Mouse (Mus musculus) hindbrain, postnatal 0 days (tissue): ENCODE measurements around the gene Exosc5. TPM values are rescaled to one million over a fixed set of nuclear protein-coding genes. Genes with fewer than 3 reads are reported as not detected.

ENCODE experiments used
- ATAC-seq: fragments of 200-750 bp; cut with Nextera tagmentation; 2 replicates; pipeline ENCODE4 v1.8.0; 2017; ENCODE audit warnings: mild to moderate bottlenecking, moderate TSS enrichment, moderate library complexity
- DNase-seq: peaks from one replicate; pipeline ENCODE4 v3.0.0-alpha.2; 2015; ENCODE audit warnings: low spot score
- H3K27ac ChIP-seq: fragments of 300-500 bp; sonication (generic); 2 replicates; pipeline ENCODE4 v1.5.1; 2014; ENCODE audit warnings: mild to moderate bottlenecking
- H3K27me3 ChIP-seq: fragments of 300-500 bp; sonication (generic); 2 replicates; pipeline ENCODE4 v1.6.1; 2014; ENCODE audit warnings: low read length, mixed read lengths; ENCODE audit not compliant: insufficient read depth
- H3K36me3 ChIP-seq: fragments of 300-500 bp; sonication (generic); 2 replicates; pipeline ENCODE4 v1.6.1; 2014; ENCODE audit warnings: low read length, mixed read lengths; ENCODE audit not compliant: insufficient read depth
- H3K4me1 ChIP-seq: fragments of 300-500 bp; sonication (generic); 2 replicates; pipeline ENCODE4 v1.6.1; 2014; ENCODE audit warnings: antibody characterized with exemption, low read length, mixed read lengths; ENCODE audit not compliant: insufficient read depth
- H3K4me2 ChIP-seq: fragments of 300-500 bp; sonication (generic); 2 replicates; pipeline ENCODE4 v1.6.1; 2014; ENCODE audit warnings: low read depth, mild to moderate bottlenecking, low read length, moderate library complexity, mixed read lengths
- H3K4me3 ChIP-seq: fragments of 300-500 bp; sonication (generic); 2 replicates; pipeline ENCODE4 v1.5.1; 2014; ENCODE audit warnings: low read length
- H3K9ac ChIP-seq: fragments of 300-500 bp; sonication (generic); replicated peaks from 2 replicates; pipeline ENCODE4 v1.6.1; 2014; ENCODE audit warnings: mild to moderate bottlenecking, low read length, moderate library complexity, mixed read lengths
- H3K9me3 ChIP-seq: fragments of 300-500 bp; sonication (generic); 2 replicates; pipeline ENCODE4 v1.6.1; 2016; ENCODE audit warnings: low read length, mixed read lengths
- CTCF ChIP-seq: IDR thresholded peaks from 2 replicates; pipeline ENCODE4 v1.5.1; 2016; ENCODE audit warnings: antibody characterized with exemption, control low read depth, low read depth
- WGBS: fragments of 180-500 bp; shearing (Covaris S2); extraction: QIAGEN DNeasy Blood & Tissue Kit; methylation state at CpG from one replicate; pipeline ENCODE4 v1.1.7; 2014; 5-methylcytosine and 5-hydroxymethylcytosine counted together
- polyA plus RNA-seq: library from polyadenylated mRNA; unstranded; fragments of >200 nt; fragmentation: Nextera tagmentation; extraction: Ambion mirVana; gene quantifications from 2 replicates; pipeline ENCODE4 v1.2.1, GENCODE M21; 2015
- total RNA-seq: library from RNA; depleted of rRNA; stranded (reverse); fragments of >200 nt; gene quantifications from 2 replicates; pipeline ENCODE4 v1.2.3, GENCODE M21; 2014; rRNA removed

Exosc5 gene
- total and polyA plus RNA-seq, 2 experiments from 2014 or later: 33.9 to 39.2 TPM

DNA sequence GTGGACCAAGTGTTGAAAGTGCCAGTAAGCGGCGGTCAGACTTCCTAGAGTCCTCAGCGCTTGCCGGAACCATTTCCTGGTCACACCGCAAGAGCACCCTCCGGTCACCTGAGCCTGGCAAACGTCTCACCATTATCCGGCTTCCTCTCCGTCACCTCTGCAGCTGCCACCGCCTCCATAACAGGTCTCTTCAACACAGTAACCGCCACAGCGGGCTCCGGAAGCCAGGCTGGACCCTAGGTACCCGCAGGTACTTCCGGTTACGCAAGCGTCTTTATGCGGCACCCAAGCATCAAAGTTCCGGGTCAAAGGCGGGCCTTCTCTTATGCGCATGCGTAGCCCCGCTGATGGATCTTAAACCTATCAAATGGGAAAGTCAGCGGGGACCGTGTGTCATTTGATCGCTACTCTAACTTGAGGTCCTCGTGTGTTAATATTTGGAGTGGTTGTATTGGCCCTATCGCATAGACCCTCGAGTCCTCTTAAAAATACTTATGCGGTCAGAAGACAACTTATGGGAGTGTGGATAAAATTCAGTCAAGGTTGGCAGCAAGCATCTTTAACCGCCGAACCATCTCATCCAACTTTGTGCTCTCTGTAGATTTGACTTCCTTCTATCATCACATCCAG, 59.9 kb downstream of the Exosc5 start, which contains the start of gene Ccdc97:
TSS of gene Ccdc97 (minus strand) at position 301 of the 630 bp plus-strand sequence.
- Histone ChIP-seq H3K27ac (peak within 1 kb of the TSS; percentile 83), H3K4me2 (peak within 1 kb of the TSS; percentile 93), H3K4me1 (0 out of 2 replicates have a peak, but pooled peaks cover 4% of the 10 kb centered on the region), H3K4me3 (peak within 1 kb of the TSS; percentile 59), H3K9me3 (no peaks in the 10 kb centered on the region), H3K27me3 (no peaks in the 10 kb centered on the region), H3K9ac (peak within 1 kb of the TSS; percentile 63), H3K36me3 (peaks cover 50% of the 10 kb centered on the region)
- ATAC-seq: peak; percentile 83
- peak; percentile 98 for DNase-seq
- no peak for TF ChIP-seq CTCF
- WGBS: 4% methylated on average over 32 of the region's 32 CpGs

DNA sequence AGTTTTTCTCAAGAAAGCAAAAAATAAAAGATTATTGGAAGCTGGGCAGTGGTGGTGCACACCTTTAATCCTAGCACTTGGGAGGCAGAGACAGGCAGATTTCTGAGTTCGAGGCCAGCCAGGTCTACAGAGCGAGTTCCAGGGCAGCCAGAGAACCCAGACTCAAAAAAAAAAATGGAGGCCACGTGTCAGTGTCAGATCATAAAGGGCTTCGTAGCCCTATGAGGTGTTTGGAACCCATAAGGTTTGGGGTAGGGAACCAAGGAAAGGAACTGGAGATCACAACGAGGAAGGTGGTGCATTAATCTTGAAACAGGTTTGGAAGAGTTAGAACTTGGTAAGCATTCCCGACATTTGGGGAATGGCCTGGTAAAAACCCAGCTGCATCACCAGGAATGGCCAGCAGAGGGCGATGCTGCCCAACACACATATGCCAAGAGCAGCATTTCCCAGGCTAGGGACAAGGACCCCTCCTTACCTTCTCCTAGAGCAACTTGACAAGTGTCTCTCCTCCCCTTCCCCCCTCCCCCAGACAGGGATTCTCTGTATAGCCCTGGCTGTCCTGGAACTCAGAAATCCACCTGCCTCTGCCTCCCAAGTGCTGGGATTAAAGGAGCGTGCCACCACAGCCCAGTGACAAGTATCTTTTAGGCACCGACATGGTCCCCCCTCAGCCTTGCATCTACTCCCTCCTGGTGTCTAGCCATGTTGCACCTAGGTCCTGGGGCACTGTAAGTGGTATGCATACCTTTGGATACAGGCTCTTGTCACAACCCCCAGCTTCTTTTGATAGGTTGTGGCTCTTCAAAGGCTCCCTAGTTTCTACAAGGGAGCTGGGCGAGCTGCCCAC, 61.0 kb downstream of the Exosc5 start:
- DNase-seq (peak; percentile 82), ATAC-seq (peak; percentile 59)
- peak; percentile 97 for TF ChIP-seq CTCF
- H3K27me3 ChIP-seq: no peaks in the 10 kb centered on the region
- WGBS: 65% methylated on average over 10 of the region's 10 CpGs
- no peak overlapping the region for H3K27ac ChIP-seq
- H3K4me1 ChIP-seq: 0 out of 2 replicates have a peak, but pooled peaks cover 4% of the 10 kb centered on the region
- no peak overlapping the region for H3K4me3 ChIP-seq
- H3K4me2 ChIP-seq: peak overlapping the region; percentile 93; the same call in 1 of the 2 replicates
- no peak overlapping the region for H3K9ac ChIP-seq
- H3K9me3 ChIP-seq: no peaks in the 10 kb centered on the region
- peaks cover 50% of the 10 kb centered on the region for H3K36me3 ChIP-seq

DNA sequence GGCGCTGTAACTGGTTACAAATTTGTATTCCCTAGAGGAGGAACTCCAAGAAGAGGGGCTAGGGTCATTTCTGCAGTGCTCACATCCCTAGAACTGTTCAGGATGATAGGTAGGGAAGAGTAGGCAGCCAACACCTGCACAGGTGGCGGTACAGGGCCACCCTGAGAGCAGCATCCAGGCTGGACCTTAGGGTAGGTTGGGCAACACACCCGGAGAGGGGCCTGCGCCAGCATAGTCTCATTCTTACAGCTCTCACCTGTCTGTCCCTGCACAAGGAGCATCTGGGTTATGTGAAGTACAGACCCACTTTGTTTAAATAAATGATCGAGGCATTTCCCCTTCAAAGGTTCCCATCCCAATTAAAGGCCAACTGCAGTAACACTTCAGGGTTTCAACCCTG, 61.8 kb downstream of the Exosc5 start:
- H3K36me3 ChIP-seq: peaks cover 50% of the 10 kb centered on the region
- no peak for TF ChIP-seq CTCF
- ATAC-seq: no peak
- H3K9me3 ChIP-seq: no peaks in the 10 kb centered on the region
- no peak overlapping the region for H3K4me2 ChIP-seq
- H3K4me3 ChIP-seq: no peak overlapping the region
- 0 out of 2 replicates have a peak, but pooled peaks cover 4% of the 10 kb centered on the region for H3K4me1 ChIP-seq
- no peak overlapping the region for H3K9ac ChIP-seq
- H3K27ac ChIP-seq: no peak overlapping the region
- no peak for DNase-seq
- WGBS: 93% methylated on average over 5 of the region's 5 CpGs
- H3K27me3 ChIP-seq: no peaks in the 10 kb centered on the region

Other genes starting within 250 kb of the Exosc5 start
- not detected in 2 replicates for gene Cxcl17, start 246.3 kb upstream of the Exosc5 start, total RNA-seq
- gene Cxcl17, start 246.3 kb upstream of the Exosc5 start, polyA plus RNA-seq: 0.66 and 0.82 TPM in 2 replicates
- 0.32 and 1.2 TPM in 2 replicates for gene Ceacam1, start 181.6 kb upstream of the Exosc5 start, total RNA-seq
- 0.93 and 1.2 TPM in 2 replicates for gene Ceacam1, start 181.6 kb upstream of the Exosc5 start, polyA plus RNA-seq
- gene Ceacam2, start 119.3 kb upstream of the Exosc5 start, total RNA-seq: not detected in 2 replicates
- not detected in 2 replicates for gene Ceacam2, start 119.3 kb upstream of the Exosc5 start, polyA plus RNA-seq
- gene Erich4, start 43.3 kb upstream of the Exosc5 start, total RNA-seq: not detected in 2 replicates
- not detected in 2 replicates for gene Erich4, start 43.3 kb upstream of the Exosc5 start, polyA plus RNA-seq
- gene Dmac2, start 39.8 kb upstream of the Exosc5 start, total RNA-seq: 50.5 and 54.8 TPM in 2 replicates
- 46.7 and 48.7 TPM in 2 replicates for gene Dmac2, start 39.8 kb upstream of the Exosc5 start, polyA plus RNA-seq
- gene B3gnt8, start 32.5 kb upstream of the Exosc5 start, total RNA-seq: 0.14 and 1.2 TPM in 2 replicates
- 1.1 and 1.3 TPM in 2 replicates for gene B3gnt8, start 32.5 kb upstream of the Exosc5 start, polyA plus RNA-seq
- gene Bckdha, start 183 bp upstream of the Exosc5 start, total RNA-seq: 88.5 and 96.0 TPM in 2 replicates
- gene Bckdha, start 183 bp upstream of the Exosc5 start, polyA plus RNA-seq: 56.1 and 60.4 TPM in 2 replicates
- 62.1 and 115 TPM in 2 replicates for gene Tmem91, start 16.0 kb downstream of the Exosc5 start, total RNA-seq
- 182 and 185 TPM in 2 replicates for gene Tmem91, start 16.0 kb downstream of the Exosc5 start, polyA plus RNA-seq
- gene B9d2, start 21.6 kb downstream of the Exosc5 start, total RNA-seq: 29.5 and 51.3 TPM in 2 replicates
- 50.8 and 55.6 TPM in 2 replicates for gene B9d2, start 21.6 kb downstream of the Exosc5 start, polyA plus RNA-seq
- 2.3 and 2.4 TPM in 2 replicates for gene Tgfb1, start 27.8 kb downstream of the Exosc5 start, total RNA-seq
- gene Tgfb1, start 27.8 kb downstream of the Exosc5 start, polyA plus RNA-seq: 0.76 and 0.98 TPM in 2 replicates
- 41.2 and 43.1 TPM in 2 replicates for gene Ccdc97, start 59.9 kb downstream of the Exosc5 start, total RNA-seq
- 23.1 and 26.6 TPM in 2 replicates for gene Ccdc97, start 59.9 kb downstream of the Exosc5 start, polyA plus RNA-seq
- 116 and 128 TPM in 2 replicates for gene Hnrnpul1, start 95.6 kb downstream of the Exosc5 start, total RNA-seq
- 43.4 and 44.6 TPM in 2 replicates for gene Hnrnpul1, start 95.6 kb downstream of the Exosc5 start, polyA plus RNA-seq
- gene Axl, start 129.5 kb downstream of the Exosc5 start, total RNA-seq: 41.7 and 44.3 TPM in 2 replicates
- gene Axl, start 129.5 kb downstream of the Exosc5 start, polyA plus RNA-seq: 24.5 and 26.8 TPM in 2 replicates
- gene Cyp2s1, start 157.7 kb downstream of the Exosc5 start, total RNA-seq: 3.8 and 4.4 TPM in 2 replicates
- gene Cyp2s1, start 157.7 kb downstream of the Exosc5 start, polyA plus RNA-seq: 3.5 and 4.3 TPM in 2 replicates
- gene Cyp2b10, start 238.5 kb downstream of the Exosc5 start, total RNA-seq: not detected in 2 replicates
- gene Cyp2b10, start 238.5 kb downstream of the Exosc5 start, polyA plus RNA-seq: not detected in 2 replicates